Mouse (Mus musculus) forebrain, embryonic 11.5 days (tissue): ENCODE measurements around the gene Jazf1. TPM values are rescaled to one million over a fixed set of nuclear protein-coding genes. Genes with fewer than 3 reads are reported as not detected.

Experiments used
- ATAC-seq: fragments of 200-750 bp; cut with Nextera tagmentation; replicated peaks from 2 replicates; pipeline ENCODE4 v1.8.0; 2017; ENCODE audit warnings: moderate TSS enrichment; ENCODE audit not compliant: low FRiP score
- DNase-seq: peaks from one replicate; pipeline ENCODE4 v3.0.0-alpha.2; 2017; ENCODE audit warnings: low spot score
- H3K27ac ChIP-seq: fragments of 300-500 bp; sonication (generic); 2 replicates; pipeline ENCODE4 v1.5.1; 2014; ENCODE audit warnings: low read depth, low read length
- H3K27me3 ChIP-seq: fragments of 300-500 bp; sonication (generic); 2 replicates; pipeline ENCODE4 v1.6.1; 2014; ENCODE audit warnings: mild to moderate bottlenecking, low read length, mixed read lengths; ENCODE audit not compliant: control insufficient read depth, insufficient read depth
- H3K36me3 ChIP-seq: fragments of 300-500 bp; sonication (generic); 2 replicates; pipeline ENCODE4 v1.6.1; 2014; ENCODE audit warnings: mild to moderate bottlenecking, low read length, moderate library complexity, mixed read lengths; ENCODE audit not compliant: control insufficient read depth, insufficient read depth
- H3K4me1 ChIP-seq: fragments of 300-500 bp; sonication (generic); replicated peaks from 2 replicates; pipeline ENCODE4 v1.6.1; 2014; ENCODE audit warnings: low read length, mixed read lengths; ENCODE audit not compliant: control insufficient read depth, insufficient read depth
- H3K4me2 ChIP-seq: fragments of 300-500 bp; sonication (generic); 2 replicates; pipeline ENCODE4 v1.6.1; 2014; ENCODE audit warnings: low read depth, mild to moderate bottlenecking, low read length, moderate library complexity, mixed read lengths; ENCODE audit not compliant: severe bottlenecking
- H3K4me3 ChIP-seq: fragments of 300-500 bp; sonication (generic); 2 replicates; pipeline ENCODE4 v1.5.1; 2014; ENCODE audit warnings: low read depth, low read length
- H3K9ac ChIP-seq: fragments of 300-500 bp; sonication (generic); 2 replicates; pipeline ENCODE4 v1.6.1; 2014; ENCODE audit warnings: low read length
- H3K9me3 ChIP-seq: fragments of 300-500 bp; sonication (generic); 2 replicates; pipeline ENCODE4 v1.6.1; 2016; ENCODE audit warnings: low read length, mixed read lengths; ENCODE audit not compliant: control insufficient read depth
- WGBS: fragments of 180-500 bp; shearing (Covaris S2); extraction: QIAGEN DNeasy Blood & Tissue Kit; methylation state at CpG from one replicate; pipeline ENCODE4 v1.1.7; 2014; 5-methylcytosine and 5-hydroxymethylcytosine counted together
- polyA plus RNA-seq: library from polyadenylated mRNA; unstranded; fragments of >200 nt; fragmentation: Nextera tagmentation; extraction: Ambion mirVana; gene quantifications from 2 replicates; pipeline ENCODE4 v1.2.1, GENCODE M21; 2014

The Jazf1 gene
- polyA plus RNA-seq, 1 experiment from 2014 or later: 6.2 TPM

DNA sequence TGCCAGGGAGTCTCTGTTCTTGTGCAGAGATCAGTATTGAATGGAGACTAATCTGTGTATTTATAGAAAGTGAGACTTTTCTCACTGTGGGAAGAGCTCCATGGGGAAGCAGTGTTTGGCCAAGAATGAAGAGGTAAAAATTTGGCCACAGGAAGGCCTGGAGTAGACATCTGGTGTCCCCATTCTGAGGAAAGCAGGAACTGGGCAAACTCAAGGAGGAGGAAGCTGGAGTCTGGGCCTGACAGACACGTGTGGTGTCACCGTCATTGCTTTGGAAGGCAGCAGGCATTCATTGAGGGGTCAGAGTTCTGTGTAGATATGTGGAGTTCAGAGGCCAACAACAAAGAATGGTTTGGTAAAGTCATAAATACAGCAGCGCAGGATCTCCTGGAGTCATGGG lies 130.5 kb downstream of the Jazf1 start:
- 78% methylated on average over 3 of the region's 3 CpGs for WGBS
- ATAC-seq: no peak

DNA sequence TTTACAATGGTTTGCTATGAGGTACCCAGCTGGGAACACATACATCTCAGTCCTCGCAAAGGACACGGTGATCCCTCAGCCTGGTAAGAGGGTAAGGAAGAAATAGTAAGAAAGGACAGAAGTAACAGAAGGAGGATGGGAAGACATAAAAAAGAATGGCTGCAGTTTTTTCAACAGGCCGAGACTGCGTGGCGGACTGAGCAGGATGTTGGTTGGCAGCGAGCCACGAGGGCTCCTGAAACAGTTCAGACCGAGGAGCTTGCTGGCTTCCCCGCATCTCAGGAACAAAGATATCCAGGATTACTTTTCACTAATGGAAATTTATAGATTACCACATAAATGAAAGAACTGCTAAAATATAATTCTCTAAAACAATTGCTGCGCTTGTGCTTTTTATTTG lies 131.4 kb downstream of the Jazf1 start:
- no peak for DNase-seq
- ATAC-seq: no peak

More for the DNA sequence above, 130.5 kb downstream of the Jazf1 start:
- no peaks in the 10 kb centered on the region for H3K27me3 ChIP-seq
- H3K36me3 ChIP-seq: no peaks in the 10 kb centered on the region
- H3K9me3 ChIP-seq: no peaks in the 10 kb centered on the region
- H3K27ac ChIP-seq: no peak overlapping the region
- no peak overlapping the region for H3K4me3 ChIP-seq
- H3K9ac ChIP-seq: no peak overlapping the region
- H3K4me1 ChIP-seq: no peaks in the 10 kb centered on the region
- DNase-seq: no peak
- H3K4me2 ChIP-seq: no peak overlapping the region

DNA sequence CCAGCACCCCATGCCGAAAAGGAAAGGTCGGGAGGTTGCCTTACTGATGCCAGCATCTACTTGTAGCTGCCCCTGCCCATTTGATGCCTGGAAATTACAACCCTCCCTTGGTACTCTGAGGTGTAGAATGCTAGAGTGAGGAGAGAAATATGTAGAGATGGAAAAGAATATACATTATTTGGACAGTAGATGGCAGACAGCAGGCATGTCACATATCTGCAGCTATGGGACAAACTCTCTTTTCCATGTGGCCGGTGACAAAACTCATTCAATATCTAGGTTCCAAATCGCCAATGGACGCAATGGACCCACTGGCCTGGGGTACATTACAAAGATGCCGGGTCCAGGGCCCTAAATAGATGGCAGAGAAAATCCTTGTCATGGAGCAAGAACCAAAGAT lies 134.4 kb downstream of the Jazf1 start:
- no peak for DNase-seq
- H3K27ac ChIP-seq: no peak overlapping the region
- 89% methylated on average over 6 of the region's 6 CpGs for WGBS

More for the DNA sequence above, 131.4 kb downstream of the Jazf1 start:
- 86% methylated on average over 10 of the region's 10 CpGs for WGBS
- Histone ChIP-seq H3K4me2 (no peak overlapping the region), H3K36me3 (no peaks in the 10 kb centered on the region), H3K27me3 (no peaks in the 10 kb centered on the region), H3K27ac (no peak overlapping the region), H3K4me1 (no peaks in the 10 kb centered on the region), H3K9ac (no peak overlapping the region), H3K9me3 (no peaks in the 10 kb centered on the region), H3K4me3 (no peak overlapping the region)

DNA sequence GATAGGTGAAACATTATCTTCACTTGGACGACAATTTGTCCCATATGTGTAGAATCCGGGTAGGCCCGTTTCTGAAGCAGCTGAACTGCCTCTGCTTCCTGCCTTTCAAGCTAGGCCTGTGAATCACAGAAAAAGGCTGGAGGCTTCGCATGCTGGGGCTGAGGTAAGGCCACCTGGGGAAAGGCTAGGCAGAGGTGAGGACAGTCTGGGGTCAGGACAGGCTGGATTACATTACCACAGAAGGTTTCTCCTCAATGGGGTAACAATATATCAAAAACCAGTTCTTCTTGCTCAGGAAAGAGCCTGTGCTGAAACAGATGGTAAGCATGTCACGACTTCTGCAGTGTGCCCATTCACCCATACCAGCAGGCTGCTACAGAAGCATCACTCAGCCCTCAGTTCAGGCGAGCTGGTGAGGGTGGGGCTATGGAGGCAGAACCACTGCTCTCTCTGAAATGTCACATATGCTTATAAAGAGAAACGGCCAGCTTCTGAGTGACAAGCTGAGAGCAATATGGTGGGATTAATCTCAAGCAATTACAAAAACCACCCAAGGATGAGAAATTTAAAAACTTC lies 135.7 kb downstream of the Jazf1 start:
- H3K27me3 ChIP-seq: no peaks in the 10 kb centered on the region
- no peaks in the 10 kb centered on the region for H3K4me1 ChIP-seq
- H3K9me3 ChIP-seq: no peaks in the 10 kb centered on the region
- H3K9ac ChIP-seq: no peak overlapping the region
- WGBS: 67% methylated on average over 7 of the region's 7 CpGs
- no peak overlapping the region for H3K4me3 ChIP-seq
- H3K36me3 ChIP-seq: no peaks in the 10 kb centered on the region
- no peak overlapping the region for H3K4me2 ChIP-seq
- DNase-seq (no peak), ATAC-seq (no peak)
- H3K27ac ChIP-seq: no peak overlapping the region

More for the DNA sequence above, 134.4 kb downstream of the Jazf1 start:
- Histone ChIP-seq H3K4me2 (no peak overlapping the region), H3K9me3 (no peaks in the 10 kb centered on the region), H3K4me1 (no peaks in the 10 kb centered on the region), H3K27me3 (no peaks in the 10 kb centered on the region), H3K9ac (no peak overlapping the region), H3K4me3 (no peak overlapping the region), H3K36me3 (no peaks in the 10 kb centered on the region)
- ATAC-seq: no peak

DNA sequence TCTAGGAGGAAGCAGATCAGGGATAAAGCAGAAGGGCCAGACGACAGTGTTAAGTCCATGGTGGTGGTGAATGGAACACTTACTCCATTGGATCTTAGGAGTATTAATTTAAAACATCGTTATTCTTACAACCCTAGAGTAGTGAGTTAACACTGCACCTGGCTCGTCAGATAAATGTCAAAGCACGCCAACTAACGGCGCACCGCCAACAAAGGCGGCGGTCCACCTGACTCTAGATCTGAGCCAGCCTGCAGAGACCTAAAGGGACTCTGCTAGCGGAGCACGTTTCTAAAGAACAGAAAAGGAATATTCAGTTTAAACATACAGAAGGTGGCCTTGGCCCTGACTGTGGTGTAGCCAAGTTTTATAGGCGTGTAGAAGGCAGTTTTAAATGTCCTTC lies 139.1 kb downstream of the Jazf1 start:
- Histone ChIP-seq H3K4me2 (no peak overlapping the region), H3K27me3 (no peaks in the 10 kb centered on the region), H3K4me3 (no peak overlapping the region), H3K9ac (no peak overlapping the region), H3K9me3 (no peaks in the 10 kb centered on the region), H3K4me1 (no peaks in the 10 kb centered on the region), H3K27ac (no peak overlapping the region), H3K36me3 (no peaks in the 10 kb centered on the region)
- 84% methylated on average over 12 of the region's 12 CpGs for WGBS
- ATAC-seq (no peak), DNase-seq (no peak)

DNA sequence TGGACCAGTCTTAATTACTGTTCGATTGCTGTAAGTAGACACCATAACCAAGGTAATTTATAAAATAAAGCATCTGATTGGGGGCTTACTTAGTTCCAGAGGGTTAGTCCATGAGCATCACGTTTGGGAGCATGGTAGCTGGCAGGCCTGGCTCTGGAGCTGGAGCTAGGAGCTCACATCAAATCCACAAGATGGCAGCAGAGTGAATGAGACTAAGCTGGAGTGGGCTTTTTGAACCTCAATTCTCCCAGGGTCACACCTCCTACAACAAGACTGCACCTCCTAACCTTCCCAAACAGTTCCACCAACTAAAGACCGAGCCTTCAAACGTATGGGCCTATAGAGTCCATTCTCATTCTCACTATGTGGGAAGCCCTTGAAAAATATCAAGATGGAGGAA lies 141.5 kb downstream of the Jazf1 start:
- DNase-seq (no peak), ATAC-seq (no peak)
- Histone ChIP-seq H3K36me3 (no peaks in the 10 kb centered on the region), H3K27ac (no peak overlapping the region), H3K4me1 (no peaks in the 10 kb centered on the region), H3K9me3 (no peaks in the 10 kb centered on the region), H3K9ac (no peak overlapping the region), H3K4me3 (no peak overlapping the region), H3K4me2 (no peak overlapping the region), H3K27me3 (no peaks in the 10 kb centered on the region)
- 78% methylated on average over 4 of the region's 4 CpGs for WGBS

DNA sequence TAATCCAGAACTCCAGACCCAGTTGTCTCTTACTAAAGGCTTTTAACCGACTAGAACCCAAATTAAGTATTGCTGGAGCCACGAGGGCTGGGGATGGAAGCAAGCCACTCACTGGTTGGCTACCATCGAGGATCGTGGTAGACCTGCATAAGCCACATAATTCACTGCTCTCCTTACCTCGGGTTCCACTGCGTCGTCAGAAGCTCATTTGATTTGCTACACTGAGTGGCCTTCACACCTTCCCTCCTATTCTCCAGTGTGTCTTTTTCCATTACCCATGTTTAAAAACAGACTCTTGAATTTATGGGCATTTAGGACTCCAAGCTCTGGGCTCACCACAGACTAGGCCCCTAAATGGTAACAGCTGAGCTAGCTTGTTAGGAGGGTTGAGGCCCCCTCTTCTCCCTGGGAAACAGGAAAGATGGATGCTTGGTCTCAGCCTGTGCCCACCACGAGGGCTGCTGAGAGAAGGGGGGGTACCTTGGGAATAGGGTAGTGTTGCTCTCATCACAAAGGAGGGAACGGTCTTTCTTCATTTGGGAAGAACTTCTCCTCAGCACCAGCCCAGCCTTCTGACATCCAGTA lies 142.9 kb downstream of the Jazf1 start:
- ATAC-seq (no peak), DNase-seq (no peak)
- WGBS: 87% methylated on average over 9 of the region's 9 CpGs
- Histone ChIP-seq H3K27ac (no peak overlapping the region), H3K4me3 (no peak overlapping the region), H3K4me1 (no peaks in the 10 kb centered on the region), H3K36me3 (no peaks in the 10 kb centered on the region), H3K9ac (no peak overlapping the region), H3K4me2 (no peak overlapping the region), H3K27me3 (no peaks in the 10 kb centered on the region), H3K9me3 (no peaks in the 10 kb centered on the region)

DNA sequence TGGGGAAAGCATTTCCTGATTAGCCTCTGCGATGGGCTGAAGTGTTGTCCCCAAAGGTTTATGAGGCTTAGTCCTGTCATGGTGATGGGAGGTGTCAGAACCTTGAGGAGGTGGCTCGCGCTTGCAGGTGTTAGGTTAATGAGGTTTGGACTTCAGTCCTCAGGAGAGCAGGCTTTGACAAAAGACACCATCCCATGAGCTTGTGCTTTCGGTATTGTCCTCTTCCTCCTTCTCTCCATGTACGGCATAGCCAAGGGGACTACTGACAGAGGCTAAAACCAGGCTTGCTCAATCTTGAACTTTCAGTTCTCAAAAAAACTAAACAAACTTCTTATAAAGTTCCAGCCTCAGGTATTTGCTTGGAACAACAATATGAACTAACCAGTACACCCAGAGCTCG lies 147.2 kb downstream of the Jazf1 start:
- H3K4me2 ChIP-seq: no peak overlapping the region
- no peak overlapping the region for H3K4me3 ChIP-seq
- no peaks in the 10 kb centered on the region for H3K27me3 ChIP-seq
- no peaks in the 10 kb centered on the region for H3K4me1 ChIP-seq
- no peaks in the 10 kb centered on the region for H3K36me3 ChIP-seq
- ATAC-seq (no peak), DNase-seq (no peak)
- no peak overlapping the region for H3K9ac ChIP-seq
- 86% methylated on average over 6 of the region's 6 CpGs for whole genome bisulfite sequencing
- no peak overlapping the region for H3K27ac ChIP-seq
- H3K9me3 ChIP-seq: no peaks in the 10 kb centered on the region

DNA sequence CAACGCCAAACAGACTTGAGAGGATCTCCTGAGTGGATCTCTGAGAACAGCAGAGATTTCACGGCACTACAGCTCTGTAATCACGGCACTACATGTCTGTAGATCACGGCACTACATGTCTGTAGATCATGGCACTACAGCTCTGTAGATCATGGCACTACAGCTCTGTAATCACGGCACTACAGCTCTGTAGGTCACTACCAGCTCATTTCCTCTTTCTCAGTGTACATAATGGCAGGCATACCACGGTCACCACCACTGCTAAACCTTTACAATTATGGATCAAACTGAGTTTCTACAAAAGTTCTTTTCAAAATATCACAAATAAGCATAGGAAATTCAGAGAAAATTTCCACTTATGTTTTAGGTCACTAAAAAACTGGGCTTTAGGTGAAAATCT lies 147.7 kb downstream of the Jazf1 start:
- no peak for DNase-seq
- Histone ChIP-seq H3K4me2 (no peak overlapping the region), H3K9me3 (no peaks in the 10 kb centered on the region), H3K27me3 (no peaks in the 10 kb centered on the region), H3K27ac (no peak overlapping the region), H3K9ac (no peak overlapping the region), H3K4me1 (no peaks in the 10 kb centered on the region), H3K4me3 (no peak overlapping the region), H3K36me3 (no peaks in the 10 kb centered on the region)
- WGBS: 90% methylated on average over 6 of the region's 6 CpGs
- ATAC-seq: no peak
